Mouse (Mus musculus) kidney, adult 11 months (tissue): Measurements from ENCODE around the gene Cdkl3.

Source experiments
- DNase-seq: peaks from one replicate; pipeline ENCODE4 v3.0.0; 2022

The Cdkl3 gene

GRCm38 (mm10) chr11:52018217-52018616 is 14.2 kb downstream of the Cdkl3 start:
- no peak for DNase-seq

GRCm38 (mm10) chr11:52032356-52032755 is 28.3 kb downstream of the Cdkl3 start:
- DNase-seq: no peak

GRCm38 (mm10) chr11:52033953-52034352 is 29.9 kb downstream of the Cdkl3 start:
- no peak for DNase-seq

- no peak for DNase-seq
Measured at GRCm38 (mm10) chr11:52035905-52036304, 31.9 kb downstream of the Cdkl3 start.

- no peak for DNase-seq
Measured at GRCm38 (mm10) chr11:52037659-52038058, 33.6 kb downstream of the Cdkl3 start.

GRCm38 (mm10) chr11:52043224-52043623 is 39.2 kb downstream of the Cdkl3 start:
- DNase-seq: no peak

GRCm38 (mm10) chr11:52044156-52044555 is 40.1 kb downstream of the Cdkl3 start:
- no peak for DNase-seq

- DNase-seq: peak; percentile 44
Measured at GRCm38 (mm10) chr11:52046446-52047165, 42.6 kb downstream of the Cdkl3 start.

GRCm38 (mm10) chr11:52053371-52053770 is 49.4 kb downstream of the Cdkl3 start:
- no peak for DNase-seq

GRCm38 (mm10) chr11:52054728-52055127 is 50.7 kb downstream of the Cdkl3 start:
- no peak for DNase-seq

- no peak for DNase-seq
Measured at GRCm38 (mm10) chr11:52056198-52056597, 52.2 kb downstream of the Cdkl3 start.

GRCm38 (mm10) chr11:52059001-52059400 is 55.0 kb downstream of the Cdkl3 start:
- DNase-seq: no peak

- no peak for DNase-seq
Measured at GRCm38 (mm10) chr11:52060315-52060714, 56.3 kb downstream of the Cdkl3 start.

GRCm38 (mm10) chr11:52062406-52062805 is 58.4 kb downstream of the Cdkl3 start:
- no peak for DNase-seq

GRCm38 (mm10) chr11:52064398-52064797 is 60.4 kb downstream of the Cdkl3 start:
- no peak for DNase-seq

- no peak for DNase-seq
Measured at GRCm38 (mm10) chr11:52065841-52066240, 61.8 kb downstream of the Cdkl3 start.

GRCm38 (mm10) chr11:52071768-52072167 is 67.7 kb downstream of the Cdkl3 start:
- DNase-seq: no peak

GRCm38 (mm10) chr11:52073528-52074170 is 69.6 kb downstream of the Cdkl3 start:
- no peak for DNase-seq

GRCm38 (mm10) chr11:52074626-52075470 is 70.8 kb downstream of the Cdkl3 start:
- no peak for DNase-seq

- no peak for DNase-seq
Measured at GRCm38 (mm10) chr11:52075794-52076633, 72.0 kb downstream of the Cdkl3 start.

GRCm38 (mm10) chr11:52076742-52077352 is 72.8 kb downstream of the Cdkl3 start:
- no peak for DNase-seq

- no peak for DNase-seq
Measured at GRCm38 (mm10) chr11:52077939-52078338, 73.9 kb downstream of the Cdkl3 start.
